Mouse (Mus musculus) adrenal gland, adult 10 weeks (tissue): ENCODE data around the gene Ces2g. TPM values are rescaled to one million over a fixed set of nuclear protein-coding genes. Genes with fewer than 3 reads are reported as not detected.

Experiments used
- polyA plus RNA-seq: library from polyadenylated mRNA; stranded (reverse); fragments of 350-450 nt; fragmentation: Illumina TruSeq; extraction: RNeasy Lipid Tissue Mini Kit (QIAGEN cat#74804); gene quantifications from one replicate; pipeline ENCODE4 v1.2.3, GENCODE M21; 2014; ENCODE audit warnings: low read depth, low replicate concordance

The Ces2g gene
- 3.9 TPM for polyA plus RNA-seq

DNA sequence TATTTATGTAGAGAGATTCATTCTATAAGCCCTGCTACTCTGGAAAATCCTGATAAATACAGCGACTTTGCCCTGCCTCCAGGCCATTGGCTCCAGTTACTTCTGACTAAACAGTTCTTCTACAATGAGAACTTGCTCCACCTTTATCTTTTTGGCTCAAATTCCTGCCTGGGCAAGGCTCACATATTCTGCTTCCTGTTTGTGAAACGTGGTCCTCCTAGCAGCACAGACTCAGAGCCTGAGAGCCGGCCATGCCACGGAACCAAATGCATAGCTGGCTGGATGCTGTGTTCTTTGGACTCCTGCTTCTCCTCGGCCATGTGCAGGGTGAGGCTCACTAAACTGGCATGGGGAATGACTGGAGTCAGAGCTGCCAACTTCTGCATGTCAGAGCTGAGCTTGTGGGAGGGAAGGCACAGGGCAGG, at the start of gene Ces2g:
Gene Ces2g (plus strand): TSS at position 182 of the 425 bp plus-strand sequence.

DNA sequence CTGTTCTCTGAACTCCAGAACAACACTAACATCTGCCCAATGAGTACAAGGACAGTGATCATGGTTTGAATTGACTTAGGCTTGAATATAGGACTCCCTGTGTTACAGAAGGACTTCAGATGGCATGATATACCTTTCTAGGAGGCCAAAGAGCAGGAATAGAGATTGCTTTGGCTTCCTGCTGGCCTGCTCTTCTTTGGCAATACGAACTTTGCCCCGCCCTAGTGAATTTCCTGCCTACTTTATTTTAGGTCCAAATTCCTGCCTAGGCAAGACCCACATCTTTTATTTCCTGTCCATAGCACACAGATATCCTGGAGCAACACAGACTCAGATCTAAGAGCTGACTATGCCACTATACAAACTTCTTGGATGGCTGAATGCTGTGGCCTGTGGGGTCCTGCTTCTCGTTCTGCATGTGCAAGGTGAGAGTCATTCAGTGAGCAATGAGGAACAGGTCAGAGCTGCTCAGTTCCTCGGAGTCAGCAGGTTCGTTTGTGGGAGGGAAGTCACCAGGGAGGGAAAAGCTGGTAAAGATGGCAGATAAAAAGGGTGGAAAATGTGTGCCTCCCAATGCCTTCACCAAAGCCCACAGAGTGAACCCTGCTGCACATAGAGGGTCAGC, 35.4 kb upstream of the Ces2g start, which contains the start of gene Ces2e:
Gene Ces2e (plus strand): TSS at position 289 of the 625 bp plus-strand sequence.

DNA sequence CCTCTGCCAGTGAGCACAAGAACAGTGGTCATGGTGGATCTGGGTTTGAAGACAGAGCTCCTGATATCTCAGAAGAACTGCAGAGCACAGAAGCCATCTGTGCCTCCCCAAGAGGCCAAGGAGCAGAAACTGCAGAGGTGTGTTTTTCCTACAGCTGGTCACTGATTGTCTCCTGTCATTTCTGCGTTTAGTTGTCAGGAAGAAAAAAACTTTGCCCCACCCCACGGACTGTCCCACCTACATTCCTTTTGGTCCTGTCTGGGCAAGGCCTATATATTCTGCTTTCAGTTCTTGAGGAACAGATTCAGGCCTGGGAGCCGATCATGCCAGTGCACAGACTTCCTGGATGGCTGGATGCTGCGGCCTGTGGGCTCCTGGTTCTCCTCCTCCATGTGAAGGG, 14.5 kb upstream of the Ces2g start, which contains the start of gene Ces2f:
Gene Ces2f (plus strand): TSS at position 301 of the 400 bp plus-strand sequence.

DNA sequence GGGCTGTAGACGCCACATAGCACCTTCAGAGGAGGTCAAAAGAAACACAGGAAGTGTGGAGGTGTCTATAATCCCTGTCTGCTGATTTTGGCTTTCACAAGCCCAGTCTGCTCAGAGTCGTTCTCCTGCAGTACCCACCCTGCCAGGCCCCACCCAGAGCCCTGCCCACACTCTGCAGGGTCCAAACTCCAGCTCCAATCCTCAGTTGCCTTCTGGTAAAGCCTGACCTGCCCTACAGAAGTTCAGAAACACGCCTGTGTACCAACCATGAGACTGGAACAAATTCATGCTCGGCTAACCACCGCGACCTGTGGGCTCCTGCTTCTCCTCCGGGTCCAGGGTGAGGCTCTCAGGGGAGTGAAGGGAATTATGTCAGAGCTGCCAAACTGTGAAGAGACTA, 39.1 kb downstream of the Ces2g start, which contains the start of gene Ces2h:
Gene Ces2h (plus strand): TSS at position 268 of the 400 bp plus-strand sequence.

Other genes starting within 250 kb of the Ces2g start
- not detected for gene Ces2a, start 227.7 kb upstream of the Ces2g start, polyA plus RNA-seq
- not detected for gene Ces2b, start 130.1 kb upstream of the Ces2g start, polyA plus RNA-seq
- not detected for gene Ces2c, start 114.7 kb upstream of the Ces2g start, polyA plus RNA-seq
- 5.0 TPM for gene Ces2e, start 35.5 kb upstream of the Ces2g start, polyA plus RNA-seq
- gene Ces2f, start 14.4 kb upstream of the Ces2g start, polyA plus RNA-seq, result not detected
- not detected for gene Ces2h, start 39.1 kb downstream of the Ces2g start, polyA plus RNA-seq
- not detected for gene Ces3a, start 86.9 kb downstream of the Ces2g start, polyA plus RNA-seq
- gene Ces3b, start 122.0 kb downstream of the Ces2g start, polyA plus RNA-seq, result not detected
- gene Ces4a, start 170.1 kb downstream of the Ces2g start, polyA plus RNA-seq, result not detected
- gene Cbfb, start 209.0 kb downstream of the Ces2g start, polyA plus RNA-seq, result 305 TPM